Mouse (Mus musculus): Measurements from ENCODE around the gene Smpdl3b. TPM values are rescaled to one million over a fixed set of nuclear protein-coding genes. Genes with fewer than 3 reads are reported as not detected.

Smpdl3b gene
- polyA plus RNA-seq, 2 experiments from 2014 or later = 0.96 to 1.8 TPM

DNA sequence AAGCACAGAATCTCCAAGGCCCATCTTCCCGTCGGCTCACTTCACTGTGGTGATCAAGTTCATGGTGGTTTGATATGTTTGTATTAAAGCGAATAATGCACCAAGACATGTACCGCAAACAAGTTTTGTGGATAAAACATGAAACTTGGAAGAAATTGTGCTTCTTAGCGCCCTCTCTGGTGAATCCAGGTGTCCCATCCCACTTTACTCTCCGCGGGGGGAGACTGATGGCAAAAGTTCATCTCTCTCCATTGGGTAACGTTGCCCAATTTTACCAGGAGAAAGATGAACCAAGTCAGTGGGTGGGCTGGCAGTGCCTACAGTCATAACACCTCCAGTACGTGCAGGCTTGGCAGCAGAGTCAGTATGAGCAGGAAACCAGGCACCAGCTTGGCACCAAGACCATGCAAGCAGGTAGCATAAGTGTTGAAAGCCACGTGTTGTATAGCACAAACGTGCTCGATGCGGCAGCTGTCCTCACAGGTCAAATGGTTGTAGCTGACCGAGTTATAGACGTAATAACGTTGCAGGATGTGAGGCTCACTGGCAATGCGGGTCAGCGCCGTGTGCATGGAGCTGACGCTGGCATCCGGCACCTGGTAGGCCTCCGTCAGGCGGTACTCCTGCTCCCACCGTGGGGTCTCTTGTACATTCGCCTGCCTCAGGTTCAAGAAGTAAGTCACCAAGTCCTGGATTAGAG is 23.8 kb downstream of the Smpdl3b start:
- ATAC-seq = no peak

DNA sequence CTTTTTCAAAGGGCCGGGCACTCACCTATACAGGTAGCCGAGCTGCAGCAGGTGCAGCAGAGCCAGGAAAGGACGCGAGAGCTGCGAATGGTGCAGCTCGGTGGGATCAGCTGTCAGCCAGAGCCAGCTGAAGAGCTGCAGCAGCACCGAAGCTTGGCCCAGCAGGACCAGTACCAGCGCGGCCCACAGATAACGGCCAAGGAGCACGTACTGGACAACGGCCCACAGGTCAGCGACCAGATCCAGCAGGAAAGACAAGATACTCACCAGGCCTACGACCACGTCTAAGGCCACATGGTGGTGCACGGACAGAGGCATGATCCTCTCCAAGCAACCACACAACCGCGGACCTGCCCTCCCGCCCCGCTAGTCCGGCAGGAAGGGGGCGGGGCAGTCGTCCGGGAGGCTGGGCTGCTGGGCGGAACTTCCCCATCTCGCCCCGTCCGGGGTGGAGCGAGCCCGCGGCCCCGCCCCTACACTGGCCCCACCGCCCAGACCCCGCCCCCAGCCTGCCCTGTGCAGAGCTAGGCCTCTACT is 24.8 kb downstream of the Smpdl3b start, which contains the start of gene Xkr8:
TSS of gene Xkr8 (minus strand) at position 399 of the 537 bp plus-strand sequence.
- peak; percentile 91 for ATAC-seq

DNA sequence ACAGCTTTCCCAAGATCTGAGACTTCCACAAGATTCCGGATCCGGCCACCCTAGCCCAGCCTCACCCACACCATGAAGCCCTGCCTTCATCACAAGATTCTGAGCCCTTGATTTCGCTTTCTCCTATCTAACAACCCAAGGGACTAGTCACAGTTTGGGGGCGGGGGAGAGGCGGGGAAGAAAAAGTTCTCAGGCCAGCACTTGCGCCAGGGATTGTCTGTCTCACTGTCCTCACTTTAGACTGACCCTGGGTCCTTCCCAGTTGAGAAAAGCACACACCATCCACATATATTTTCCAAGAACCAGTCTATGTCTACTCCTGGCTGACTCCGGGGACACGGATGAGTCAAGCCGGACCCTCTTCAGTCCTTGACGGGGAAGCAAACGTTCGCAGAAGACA is 25.4 kb downstream of the Smpdl3b start:
- ATAC-seq = no peak

DNA sequence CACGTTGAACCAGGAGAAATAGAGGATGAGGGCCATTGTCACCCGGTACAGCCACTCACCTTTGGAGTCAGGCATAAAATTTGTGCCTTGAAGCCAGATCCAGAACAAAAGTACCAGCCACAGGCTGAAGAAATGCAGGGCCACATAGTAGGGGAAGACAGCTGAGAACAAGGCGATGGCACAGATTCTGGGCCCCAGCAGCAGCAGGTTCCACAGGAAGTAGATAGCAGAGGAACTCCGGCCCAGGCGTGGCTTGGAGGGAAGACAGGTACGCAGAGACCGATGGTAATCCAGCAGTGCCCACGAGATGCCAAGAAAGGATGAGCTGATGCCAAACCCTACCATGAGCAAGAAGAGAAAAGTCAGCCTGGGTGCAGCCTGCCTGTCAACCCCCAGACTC is 28.8 kb downstream of the Smpdl3b start:
- ATAC-seq = no peak

DNA sequence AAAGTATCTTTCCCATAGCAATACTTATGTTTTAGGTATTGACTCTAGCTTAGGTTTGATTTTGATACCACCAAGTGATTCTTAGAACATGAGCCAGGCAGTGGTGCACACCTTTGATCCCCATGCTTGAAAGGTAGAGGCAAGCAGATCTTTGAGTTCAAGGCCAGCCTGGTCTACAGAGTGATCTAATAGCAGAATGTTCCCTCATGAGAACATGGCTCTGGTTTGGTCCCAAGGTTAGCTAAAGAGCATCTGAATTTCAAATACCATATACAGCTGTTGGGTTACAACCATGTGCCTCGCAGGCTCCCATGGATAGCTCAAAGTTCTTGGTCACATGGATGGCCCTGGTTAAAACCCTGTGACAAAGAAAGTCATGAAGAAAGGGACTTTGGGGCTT is 38.8 kb downstream of the Smpdl3b start:
- ATAC-seq = no peak

DNA sequence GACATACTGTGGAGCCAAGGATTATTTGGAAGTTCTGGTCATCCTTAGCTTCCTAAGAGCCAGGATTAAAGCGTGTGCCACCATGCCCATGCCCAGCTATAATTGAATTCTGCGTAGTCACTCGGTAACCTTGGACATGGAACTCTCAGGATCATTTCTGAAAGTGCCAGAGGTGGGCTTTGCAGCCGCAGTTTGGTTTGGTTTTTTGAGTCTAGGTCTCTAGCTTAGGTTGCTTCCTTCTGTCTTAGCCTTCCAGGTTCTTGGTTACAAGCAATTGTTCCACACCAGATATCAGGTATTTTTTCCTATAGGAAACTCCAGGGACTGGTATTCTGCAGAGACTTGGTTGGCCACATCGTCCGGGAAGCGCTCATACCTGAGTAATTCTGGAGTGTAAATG is 43.9 kb downstream of the Smpdl3b start:
- no peak for ATAC-seq

DNA sequence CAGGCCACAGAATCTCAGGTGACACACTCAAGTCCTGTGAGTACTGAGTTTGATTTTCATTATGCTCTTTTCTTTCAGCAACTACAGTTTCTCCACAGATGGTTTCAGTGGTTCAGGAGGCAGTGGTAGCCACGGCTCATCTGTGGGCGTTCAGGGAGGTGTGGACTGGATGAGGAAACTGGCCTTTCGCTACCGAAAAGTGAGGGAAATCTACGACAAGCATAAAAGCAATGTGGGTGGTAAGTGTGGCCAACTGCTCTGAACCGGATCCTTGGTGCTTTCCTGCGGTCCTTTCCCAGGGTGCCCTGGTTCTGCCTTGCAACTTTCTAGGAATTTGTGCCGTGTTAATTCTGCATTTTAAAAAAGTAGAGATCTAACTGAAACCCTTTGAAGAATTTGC is 50.2 kb downstream of the Smpdl3b start:
- no peak for ATAC-seq

DNA sequence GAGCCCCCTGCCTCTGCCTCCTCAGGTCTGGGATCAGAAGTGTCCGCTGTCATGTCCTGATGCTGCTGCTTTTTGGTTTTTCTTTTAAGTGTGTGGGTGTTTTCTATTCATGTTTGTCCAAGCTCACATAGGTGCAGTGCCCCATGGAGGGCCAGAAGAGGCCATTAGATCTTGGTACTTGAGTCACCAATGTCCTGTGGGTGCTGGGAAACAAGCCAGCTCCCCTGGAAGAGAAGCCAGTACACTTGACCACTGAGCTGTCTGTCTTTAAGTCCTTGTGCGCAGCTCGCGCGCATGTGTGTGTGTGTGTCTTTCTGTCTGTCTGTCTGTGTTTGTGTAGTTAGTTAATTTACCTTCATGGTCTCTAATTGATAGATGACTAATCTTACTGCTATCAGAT is 55.0 kb downstream of the Smpdl3b start:
- ATAC-seq = no peak

DNA sequence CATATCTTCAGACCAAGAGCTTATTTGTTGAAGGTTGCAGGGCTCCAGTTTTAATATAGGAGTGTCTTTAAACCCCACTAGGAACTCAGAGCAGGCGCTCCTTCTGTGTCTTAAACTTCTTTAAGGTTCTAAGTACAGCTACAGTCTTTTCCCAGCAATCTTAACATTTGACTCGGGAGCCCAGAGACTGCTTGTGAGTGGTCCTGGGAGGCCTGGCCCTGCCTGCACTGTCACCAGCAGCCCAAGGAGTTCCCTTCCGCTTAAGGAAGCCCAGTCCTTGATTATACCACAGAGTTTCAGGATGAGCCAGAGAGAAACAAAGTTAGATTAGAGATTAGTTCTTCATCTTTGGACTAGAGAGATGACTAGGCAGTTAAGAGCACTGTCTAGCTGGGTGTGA is 63.7 kb downstream of the Smpdl3b start:
- no peak for ATAC-seq

DNA sequence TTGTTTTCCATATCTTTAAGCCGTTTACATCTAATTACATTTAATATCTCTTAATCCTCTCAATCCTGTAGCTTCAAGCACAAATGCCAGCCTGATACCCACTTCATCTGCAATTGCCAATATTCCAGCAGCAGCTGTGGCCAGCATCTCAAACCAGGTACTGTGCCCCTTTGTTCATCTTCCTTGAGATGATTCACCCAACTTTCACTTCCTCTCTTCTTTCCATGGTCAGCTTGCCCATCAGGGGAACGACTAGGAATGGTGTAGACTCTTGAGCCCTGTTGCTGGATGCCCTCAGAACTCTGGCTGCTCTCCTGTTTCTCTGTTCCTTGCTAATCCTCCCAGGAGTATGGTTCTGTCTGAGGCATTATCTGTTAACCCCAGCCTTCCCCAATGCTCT is 67.4 kb downstream of the Smpdl3b start:
- ATAC-seq = no peak

Other genes with a start within 250 kb of the Smpdl3b start
- 1 to 10 TPM; 1.6 to 2.4 TPM for gene Sesn2, start 246.8 kb downstream of the Smpdl3b start, polyA plus RNA-seq (2017; shearing (Covaris generic))
- 100 to 1,000 TPM; 163 to 184 TPM for gene Atpif1, start 223.6 kb downstream of the Smpdl3b start, polyA plus RNA-seq (2017; shearing (Covaris generic))
- gene Dnajc8, start 221.7 kb downstream of the Smpdl3b start, polyA plus RNA-seq (2017; shearing (Covaris generic)) = 100 to 1,000 TPM; 322 to 338 TPM
- 1 to 10 TPM; 3.8 to 4.2 TPM for gene Ptafr, start 193.2 kb downstream of the Smpdl3b start, polyA plus RNA-seq (2017; shearing (Covaris generic))
- gene Eya3, start 118.3 kb downstream of the Smpdl3b start, polyA plus RNA-seq (2017; shearing (Covaris generic)) = 10 to 100 TPM; 35.5 to 42.1 TPM
- gene Xkr8, start 24.7 kb downstream of the Smpdl3b start, polyA plus RNA-seq (2017; shearing (Covaris generic)) = 10 to 100 TPM in 1 of 2 experiments, 1 to 10 TPM in 1; 5.4 to 14.9 TPM
- 10 to 100 TPM; 64.3 to 66.9 TPM for gene Rpa2, start 11.1 kb upstream of the Smpdl3b start, polyA plus RNA-seq (2017; shearing (Covaris generic))
- 1 to 10 TPM in 1 of 2 experiments, under 1 TPM in 1; 0.24 to 1.1 TPM for gene Themis2, start 39.1 kb upstream of the Smpdl3b start, polyA plus RNA-seq (2017; shearing (Covaris generic))
- gene Ppp1r8, start 85.9 kb upstream of the Smpdl3b start, polyA plus RNA-seq (2017; shearing (Covaris generic)) = 10 to 100 TPM; 22.2 to 34.8 TPM
- gene Stx12, start 127.3 kb upstream of the Smpdl3b start, polyA plus RNA-seq (2017; shearing (Covaris generic)) = 10 to 100 TPM; 32.3 to 38.6 TPM
- 10 to 100 TPM; 16.5 to 21.1 TPM for gene Fam76a, start 165.3 kb upstream of the Smpdl3b start, polyA plus RNA-seq (2017; shearing (Covaris generic))
- gene Fgr, start 216.8 kb upstream of the Smpdl3b start, polyA plus RNA-seq (2017; shearing (Covaris generic)) = 1 to 10 TPM; 3.7 to 8.2 TPM

Data from CD4-positive, CD25-positive, alpha-beta regulatory T cell, adult 4 months (primary cell).